Mouse (Mus musculus) kidney, adult 2 months (tissue): ENCODE results near the gene Fam169a.

ENCODE experiments used
- CTCF ChIP-seq: fragments of 200-500 bp; conservative IDR thresholded peaks from 2 replicates; pipeline ENCODE4 v1.5.1; 2011; ENCODE audit warnings: low read depth, mild to moderate bottlenecking, control low read depth, low read length, moderate library complexity, mixed read lengths; ENCODE audit not compliant: insufficient read depth, insufficient read length
- POLR2A ChIP-seq: fragments of 200-500 bp; IDR thresholded peaks from one replicate; pipeline ENCODE4 v1.6.1; 2011; ENCODE audit warnings: low read depth, low read length, control low read depth

DNA sequence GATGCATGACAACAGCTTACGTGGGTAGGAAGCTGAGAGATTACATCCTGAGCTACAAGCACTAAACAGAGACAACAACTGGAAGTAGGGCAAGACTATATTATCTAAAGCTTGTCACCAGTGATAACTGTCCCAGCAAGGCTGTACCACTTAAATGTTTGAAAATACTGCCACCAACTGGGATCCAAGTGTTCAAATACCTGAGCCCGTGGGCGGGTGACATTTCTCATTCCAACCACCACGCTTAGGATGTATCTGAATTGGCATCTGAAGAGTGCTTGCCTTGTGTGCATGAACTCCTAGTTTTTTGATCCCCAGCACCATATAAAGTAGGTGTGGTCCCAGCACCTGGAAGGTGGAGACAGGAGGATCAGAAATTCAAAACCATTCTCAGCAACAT is 28.6 kb downstream of the Fam169a start:
- TF ChIP-seq CTCF (no peak), POLR2A (no peak)
